Mouse (Mus musculus): ENCODE measurements around the gene Skiv2l.
A peak's percentile ranks its signal among the peaks of the same experiment; 100 is the strongest.
"Not testable (repeated sequence)": the region's sequence is repeated elsewhere in the genome, so short reads cannot be mapped to it uniquely, and the experiment has no call there.

Skiv2l gene

DNA sequence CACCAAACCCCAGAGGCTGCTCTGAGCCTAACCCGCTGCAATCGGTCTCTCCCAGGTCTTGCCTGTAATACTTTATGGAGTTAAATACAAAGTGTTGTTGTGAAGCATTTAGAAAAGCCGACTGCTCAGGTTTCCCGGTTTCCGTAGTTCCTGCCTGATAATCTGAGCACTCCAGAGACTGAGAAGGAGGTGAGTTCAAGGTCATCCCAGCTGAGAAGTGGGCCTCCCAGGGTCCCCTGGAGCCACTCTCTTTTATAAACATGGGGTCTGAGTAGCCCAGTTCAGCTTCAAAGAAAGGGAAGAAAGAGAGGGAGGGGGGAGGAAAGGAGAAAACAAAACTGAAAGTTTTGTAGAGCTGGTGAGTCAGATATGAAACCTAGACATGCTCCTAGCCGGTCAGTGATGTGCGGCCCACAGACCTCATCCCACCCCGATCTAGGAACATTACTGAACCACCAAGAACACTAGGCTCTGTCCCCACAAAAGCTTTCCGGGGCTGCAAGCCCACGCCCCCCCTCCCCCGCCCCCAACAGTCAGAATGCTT is 29.4 kb upstream of the Skiv2l start, which contains the start of gene Zbtb12:
Gene Zbtb12, plus strand, starts transcription at position 148 of the 544 bp plus-strand sequence.
- no peak for DNase-seq (ENCODE audit: low read depth in 2 of 2, low spot score in 2 of 2)

- no peak for DNase-seq (ENCODE audit: low read depth in 2 of 2, low spot score in 2 of 2)
Measured at GRCm38 (mm10) chr17:34874321-34874720, 24.3 kb upstream of the Skiv2l start.

DNA sequence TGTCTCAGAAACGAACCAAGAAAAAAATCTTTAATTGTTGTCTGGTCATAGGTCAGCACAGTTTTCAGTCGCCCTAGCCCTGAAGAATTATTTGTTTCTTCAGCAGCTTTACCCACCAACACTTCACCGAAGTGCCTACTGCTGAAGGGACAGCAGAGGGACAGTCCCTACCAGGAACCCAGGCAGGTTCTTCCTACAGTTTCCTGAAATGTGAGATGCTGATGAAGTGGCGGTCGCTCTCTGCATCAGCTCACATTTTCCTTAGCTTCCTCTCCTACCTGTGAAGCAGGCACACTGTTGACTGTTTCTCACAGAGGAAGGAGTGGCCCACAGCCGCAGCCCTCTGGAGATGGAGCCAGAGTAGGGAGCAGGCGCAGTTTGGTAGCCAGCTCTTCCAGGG is 16.0 kb upstream of the Skiv2l start:
- DNase-seq (ENCODE audit: low read depth in 2 of 2, low spot score in 2 of 2): no peak

DNA sequence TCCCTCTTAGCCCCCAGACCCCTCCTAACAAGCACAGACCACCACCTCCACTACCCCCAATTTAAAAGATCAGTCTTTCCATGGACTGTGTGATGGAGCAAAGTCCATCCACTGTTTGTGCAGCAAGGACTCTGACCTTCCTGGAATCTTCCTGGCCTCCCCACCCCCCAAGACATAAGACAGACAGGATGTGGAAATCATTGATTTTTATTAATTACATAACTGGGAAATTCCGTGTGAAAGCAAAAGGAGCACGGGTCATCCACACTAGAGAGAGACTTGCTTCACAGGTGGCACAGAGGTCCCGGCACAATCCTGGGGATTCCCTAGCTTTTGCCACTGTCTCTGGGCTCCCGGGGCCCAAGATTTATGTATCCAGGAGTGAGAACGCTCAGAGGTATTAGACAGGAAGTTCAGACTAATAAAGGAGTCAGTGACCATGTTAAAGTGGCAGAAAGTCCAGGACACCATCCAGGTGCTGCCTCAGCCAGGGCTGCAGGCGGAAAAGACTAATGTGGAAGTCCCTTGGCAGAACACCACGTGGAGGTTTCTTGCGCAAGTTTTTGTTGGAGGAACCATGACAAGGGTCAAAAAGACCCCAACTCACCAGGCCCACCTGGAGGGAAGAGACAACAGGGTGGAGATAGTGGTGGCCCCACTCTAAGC is 12.5 kb upstream of the Skiv2l start, which contains the start of gene Cfb:
Gene Cfb, minus strand, starts transcription at position 103 of the 666 bp plus-strand sequence.
- no peak for DNase-seq (ENCODE audit: low read depth in 2 of 2, low spot score in 2 of 2)

- no peak for DNase-seq (ENCODE audit: low read depth in 2 of 2, low spot score in 2 of 2)
Measured at GRCm38 (mm10) chr17:34861704-34862415, 11.8 kb upstream of the Skiv2l start.

- no peak for DNase-seq (ENCODE audit: low read depth in 2 of 2, low spot score in 2 of 2)
Measured at GRCm38 (mm10) chr17:34860514-34860913, 10.5 kb upstream of the Skiv2l start.

- no peak for DNase-seq (ENCODE audit: low read depth in 2 of 2, low spot score in 2 of 2)
Measured at GRCm38 (mm10) chr17:34858670-34859069, 8.7 kb upstream of the Skiv2l start.

DNA sequence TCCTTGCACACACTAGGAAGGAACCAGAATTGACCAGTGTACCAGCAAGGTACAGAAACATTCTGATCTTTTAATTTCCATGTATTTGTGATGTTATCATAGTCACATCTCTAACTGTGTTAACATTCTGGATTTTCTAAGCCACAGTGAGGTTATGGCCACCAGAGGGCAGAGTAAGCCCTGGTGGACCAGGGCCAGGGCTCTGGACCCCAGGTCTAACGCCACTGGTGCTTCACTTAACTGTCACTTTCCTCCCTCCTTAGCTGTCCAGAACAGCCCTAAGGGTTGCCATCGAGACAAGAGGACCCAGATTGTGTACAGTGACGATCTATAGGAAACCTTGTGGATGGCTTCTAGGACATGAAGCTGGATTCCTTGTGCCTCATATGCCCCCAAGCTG is 5.8 kb upstream of the Skiv2l start:
- DNase-seq (ENCODE audit: low read depth in 2 of 2, low spot score in 2 of 2): peak; percentile 39 to 43

DNA sequence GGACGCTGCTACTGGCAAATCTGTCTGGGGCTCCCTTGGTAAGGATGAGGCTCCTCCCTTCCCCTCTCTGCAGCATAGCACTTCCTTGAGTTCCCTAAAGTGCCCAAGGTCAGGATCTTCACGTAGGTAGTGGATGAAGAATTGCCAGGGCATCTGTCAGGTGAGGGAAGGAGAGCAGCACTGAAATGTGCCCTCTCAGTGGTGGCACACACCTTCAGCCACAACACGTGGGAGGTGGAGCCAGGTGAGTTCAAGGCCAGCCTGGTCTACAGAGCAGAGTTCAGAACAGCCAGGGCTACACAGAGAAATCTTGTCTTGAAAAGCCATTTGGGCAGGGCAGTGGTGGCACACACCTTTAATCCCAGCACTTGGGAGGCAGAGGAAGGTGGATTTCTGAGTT is 4.8 kb upstream of the Skiv2l start:
- DNase-seq (ENCODE audit: low read depth in 2 of 2, low spot score in 2 of 2): no peak

DNA sequence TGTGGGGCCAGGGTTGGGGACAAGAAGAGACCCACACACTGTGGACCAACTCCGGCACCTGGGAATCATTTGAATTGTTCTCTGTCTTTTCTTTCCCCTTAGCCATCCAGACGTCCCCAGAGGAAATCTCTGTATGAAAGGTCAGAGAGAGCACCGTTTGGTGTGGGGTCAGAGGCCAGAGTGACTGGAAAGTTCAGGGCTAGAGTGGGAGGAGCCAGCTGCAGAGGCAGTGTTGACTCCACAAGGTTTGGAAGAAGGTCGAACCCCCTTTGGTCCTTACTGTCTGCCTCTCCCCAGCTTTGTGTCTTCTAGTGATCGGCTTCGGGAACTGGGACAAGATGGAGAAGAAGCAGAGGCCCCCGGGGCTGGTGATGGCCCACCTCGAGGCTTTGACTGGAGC is 3.5 kb upstream of the Skiv2l start:
- no peak for DNase-seq (ENCODE audit: low read depth in 2 of 2, low spot score in 2 of 2)

DNA sequence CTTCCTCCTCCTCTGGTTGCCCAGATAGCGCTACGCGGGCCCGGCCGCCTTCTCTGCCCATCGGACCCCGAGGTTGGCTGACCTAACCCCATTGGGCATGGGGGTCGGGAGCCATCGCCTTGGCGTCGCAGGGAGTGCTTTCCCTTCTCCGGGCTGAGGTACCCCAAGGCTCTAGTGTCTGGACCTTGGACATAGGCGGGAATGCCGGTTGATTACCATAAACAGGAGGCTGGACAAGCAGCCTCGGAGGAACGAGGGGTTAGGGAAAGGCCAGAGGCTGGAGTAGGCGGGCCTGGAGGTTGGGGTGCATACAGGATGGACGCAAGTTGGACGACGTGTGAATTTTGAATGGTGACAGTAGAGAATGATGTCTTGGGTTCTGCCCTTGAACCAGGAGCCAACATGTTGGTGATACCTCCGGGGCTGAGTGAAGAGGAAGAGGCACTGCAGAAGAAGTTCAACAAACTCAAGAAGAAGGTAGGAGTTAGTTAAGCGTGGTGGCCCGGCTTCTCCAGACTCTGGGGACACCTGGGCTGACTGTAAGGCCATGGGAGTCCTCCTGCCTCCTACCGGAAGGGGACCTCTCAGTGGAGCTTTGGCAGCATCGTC is 611 bp upstream of the Skiv2l start:
- no peak for DNase-seq (ENCODE audit: low read depth in 2 of 2, low spot score in 2 of 2)

GRCm38 (mm10) chr17:34847615-34848014 is 2.4 kb downstream of the Skiv2l start:
- no peak for DNase-seq (ENCODE audit: low read depth in 2 of 2, low spot score in 2 of 2)

DNA sequence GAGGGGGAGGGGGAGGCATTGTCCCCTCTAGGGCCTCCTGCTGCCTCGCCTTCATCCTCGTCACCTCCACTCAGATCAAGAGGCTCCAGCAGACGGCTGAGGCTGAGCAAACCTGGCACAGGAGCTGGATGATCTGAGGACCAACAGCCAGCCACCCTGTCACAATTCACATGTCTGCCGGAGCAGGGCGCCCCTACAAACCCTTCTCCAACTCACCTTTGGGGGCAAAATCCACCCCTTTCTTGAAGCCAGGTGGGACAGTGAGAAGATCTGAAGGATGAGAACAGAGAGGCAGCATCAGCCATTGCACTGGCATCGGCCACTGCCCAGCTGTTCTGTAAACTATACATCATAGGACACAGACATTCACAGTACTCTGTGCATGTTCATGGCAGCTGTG is 2.8 kb downstream of the Skiv2l start:
- DNase-seq (ENCODE audit: low read depth in 2 of 2, low spot score in 2 of 2): no peak

DNA sequence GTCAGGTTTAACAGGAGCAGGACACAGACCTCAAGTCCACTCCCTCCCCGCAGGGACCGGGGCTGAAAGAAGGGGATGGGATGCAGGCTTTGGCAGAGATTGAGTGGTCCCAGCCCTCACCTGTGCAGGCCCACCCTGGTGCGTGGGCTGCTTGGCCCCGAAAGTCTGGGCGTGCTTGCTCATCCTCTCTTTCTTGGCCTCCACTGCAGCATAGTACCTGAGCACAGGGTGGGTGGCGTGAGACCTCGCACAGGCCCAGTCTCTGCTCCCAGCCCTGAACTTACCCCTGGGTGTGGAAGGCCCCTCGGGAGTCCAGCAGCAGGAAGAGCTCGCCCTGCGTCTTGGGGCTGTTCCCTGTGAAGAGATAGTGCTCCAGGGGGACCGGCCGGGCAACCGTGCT is 5.1 kb downstream of the Skiv2l start:
- no peak for DNase-seq (ENCODE audit: low read depth in 2 of 2, low spot score in 2 of 2)

DNA sequence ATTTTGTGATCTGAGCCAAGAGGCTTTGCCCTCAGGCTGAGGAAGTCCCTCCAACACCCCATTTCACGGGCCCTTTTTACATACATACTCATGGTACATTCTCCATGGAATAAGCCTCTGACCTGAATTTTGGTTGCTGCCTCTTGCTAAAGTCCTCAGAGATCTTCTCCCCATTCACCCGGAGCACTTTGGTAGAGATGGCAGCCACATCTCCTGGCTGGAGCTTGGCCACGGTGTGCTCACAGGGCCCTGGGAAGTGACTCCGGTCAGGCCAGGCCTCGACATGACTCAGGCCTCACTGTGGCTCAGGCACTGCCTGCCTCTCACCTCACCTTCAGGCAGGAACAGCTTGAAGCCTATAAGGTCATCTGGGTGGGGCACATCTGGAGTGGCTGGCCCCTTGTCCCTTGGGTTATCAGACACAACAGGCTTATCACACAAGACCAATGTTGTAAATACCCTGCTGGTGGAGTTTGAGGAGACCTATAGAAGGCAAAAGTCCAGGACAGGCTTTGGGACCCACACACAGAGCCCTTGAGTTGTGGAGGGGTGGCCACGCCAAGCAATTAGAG is 9.2 kb downstream of the Skiv2l start:
- no peak for DNase-seq (ENCODE audit: low read depth in 2 of 2, low spot score in 2 of 2)

DNA sequence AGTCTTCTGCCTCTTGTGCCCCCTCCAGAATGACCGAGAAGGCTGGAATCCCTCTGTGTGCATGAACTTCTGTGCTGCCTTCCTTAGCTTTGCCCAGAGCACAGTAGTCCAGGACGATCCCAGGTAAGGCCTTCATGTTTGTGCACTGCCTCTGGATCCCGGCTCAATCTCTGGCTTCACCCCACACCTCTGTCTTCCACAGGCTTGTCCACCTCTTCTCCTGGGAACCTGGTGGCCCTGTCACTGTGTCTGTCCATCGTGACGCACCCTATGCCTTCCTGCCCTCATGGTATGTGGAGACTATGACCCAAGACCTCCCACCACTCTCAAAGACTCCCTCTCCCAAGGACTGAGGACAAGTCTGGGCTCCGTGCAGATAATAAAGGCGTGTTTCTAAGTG is 11.2 kb downstream of the Skiv2l start:
- no peak for DNase-seq (ENCODE audit: low read depth in 2 of 2, low spot score in 2 of 2)

- no peak for DNase-seq (ENCODE audit: low read depth in 2 of 2, low spot score in 2 of 2)
Measured at GRCm38 (mm10) chr17:34837464-34838324, 12.3 kb downstream of the Skiv2l start.

DNA sequence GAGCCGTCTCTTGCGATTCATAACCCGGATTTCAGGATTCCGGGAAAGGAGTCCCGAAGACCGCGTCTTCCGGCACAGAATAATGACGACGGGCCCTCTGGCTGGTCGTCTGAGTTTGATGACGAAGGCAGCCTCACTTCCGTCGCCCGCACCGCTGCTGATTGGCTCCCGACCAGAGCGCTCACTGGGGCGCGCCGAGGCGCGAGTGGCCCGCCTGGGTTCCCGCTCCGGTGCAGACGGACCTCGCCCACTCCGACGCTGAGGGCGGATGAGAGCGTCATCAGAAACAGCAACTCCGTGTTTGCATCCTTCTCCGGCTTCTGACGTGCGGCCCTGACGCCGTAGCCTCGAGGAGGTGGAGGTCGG is 13.2 kb downstream of the Skiv2l start, which contains the start of the genes Stk19 and Dxo:
Gene Stk19, minus strand, starts transcription at position 90 of the 366 bp plus-strand sequence.
Gene Dxo, plus strand, starts transcription at position 164 of the 366 bp plus-strand sequence.
- DNase-seq (ENCODE audit: low read depth in 2 of 2, low spot score in 2 of 2): peak; percentile 91 to 93

DNA sequence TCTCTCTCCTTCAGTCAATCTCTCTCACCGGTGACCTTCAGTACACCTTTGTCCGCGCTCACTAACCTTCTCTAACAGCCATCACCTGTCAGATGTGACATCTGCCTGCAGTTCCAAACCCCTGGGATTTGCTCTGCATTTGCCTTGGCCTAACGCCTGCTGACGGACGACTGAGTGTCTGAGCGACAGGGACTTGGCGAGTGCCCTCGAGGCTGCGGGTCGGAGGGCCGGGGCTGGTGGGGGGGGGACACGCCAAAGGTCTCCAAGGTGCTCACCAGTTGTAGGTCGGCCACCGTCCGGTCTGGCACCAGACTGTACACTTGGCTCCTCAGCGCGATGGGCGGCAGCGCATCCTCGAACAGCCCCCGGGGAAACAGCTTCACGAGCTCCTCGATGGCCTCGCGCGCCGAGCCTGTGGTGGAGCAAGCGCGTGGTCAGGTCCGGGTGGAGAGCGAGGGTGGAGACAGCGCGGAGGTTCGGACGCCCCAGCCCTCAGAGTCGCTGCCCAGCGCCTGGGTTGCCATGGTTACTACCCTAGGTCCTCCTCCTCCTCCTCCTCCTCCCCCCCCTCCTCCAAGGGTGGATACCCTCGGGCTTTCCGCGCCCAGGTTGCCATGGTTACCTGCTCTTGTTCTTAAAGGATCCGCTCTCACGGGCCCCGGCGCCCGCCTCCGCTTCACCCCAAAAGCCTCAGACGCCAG is 13.7 kb downstream of the Skiv2l start:
- no peak for DNase-seq (ENCODE audit: low read depth in 2 of 2, low spot score in 2 of 2)

DNA sequence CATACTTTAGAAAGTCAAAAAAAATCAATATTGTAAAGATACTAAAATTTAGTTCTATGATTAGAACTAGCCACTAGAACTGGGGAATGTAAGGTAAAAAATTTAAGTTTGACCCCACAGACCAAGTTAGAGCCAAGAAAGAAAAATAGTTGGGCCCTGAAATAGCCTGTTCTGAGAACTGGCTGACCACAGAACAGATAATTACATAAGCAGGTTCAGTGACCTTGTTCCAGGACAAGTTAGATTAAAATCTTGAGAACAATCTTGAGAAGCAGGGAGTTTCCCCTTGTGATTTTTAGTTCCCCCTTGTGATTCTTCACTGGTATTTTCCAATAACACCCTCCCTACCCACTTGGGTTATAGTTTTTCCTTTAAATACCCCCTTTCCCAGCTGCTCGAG is 19.2 kb downstream of the Skiv2l start:
- DNase-seq (ENCODE audit: low read depth in 2 of 2, low spot score in 2 of 2): not testable (repeated sequence)

All from CD8-positive naive resting alpha-beta T cell, adult 2 months (primary cell).